In genomic region chr3:115737785-115738318, GRCm38 (mm10) we compare ENCODE assay signal across 9 mouse cellular contexts. TPM values are rescaled to one million over a fixed set of nuclear protein-coding genes. Genes with fewer than 3 reads are reported as not detected.
A peak's percentile ranks its signal among the peaks of the same experiment; 100 is the strongest.
DNase-seq lines count a peak whose midpoint lies in the region; ATAC-seq lines count a peak whose summit lies in the region.
"Had no signal": no experiment of that assay in that cellular context is flagged by ENCODE, and none has a peak within 500 bp of the region (broad histone marks: within the 10 kb centered on the region; RNA-seq: fewer than 3 reads in every experiment).

No protein-coding gene starts in this region.

- ATAC-seq in embryonic facial prominence, embryonic 12.5 days (ENCODE audit: insufficient number of reproducible peaks, insufficient read depth, low FRiP score, low TSS enrichment): peak; percentile 75; the same call in 1 of the 2 replicates
- peak; percentile 94 for ATAC-seq in heart, embryonic 15.5 days (replicated peaks; ENCODE audit: insufficient number of reproducible peaks, insufficient read depth, low FRiP score, low read depth)
- ATAC-seq in monocyte, adult 5-6 weeks (replicated peaks; ENCODE audit: insufficient number of reproducible peaks, low FRiP score, low TSS enrichment, poor library complexity, severe bottlenecking): no peak
- no peak for ATAC-seq in megakaryocyte progenitor cell, adult 5-6 weeks (replicated peaks; ENCODE audit: poor library complexity)

- peaks cover 6% of the 10 kb centered on the region for H3K4me1 ChIP-seq in embryonic facial prominence, embryonic 12.5 days
- H3K4me1 ChIP-seq in heart, embryonic 15.5 days (replicated peaks): peaks cover 17% of the 10 kb centered on the region

- H3K27me3 ChIP-seq in embryonic facial prominence, embryonic 12.5 days: no peaks in the 10 kb centered on the region
- no peaks in the 10 kb centered on the region for H3K27me3 ChIP-seq in heart, embryonic 15.5 days
- H3K27me3 ChIP-seq: CH12.LX had no signal

- no peak overlapping the region for H3K9ac ChIP-seq in embryonic facial prominence, embryonic 12.5 days
- H3K9ac ChIP-seq in heart, embryonic 15.5 days: no peak overlapping the region

- H3K36me3 ChIP-seq in embryonic facial prominence, embryonic 12.5 days: no peaks in the 10 kb centered on the region
- no peaks in the 10 kb centered on the region for H3K36me3 ChIP-seq in heart, embryonic 15.5 days

- H3K4me2 ChIP-seq in embryonic facial prominence, embryonic 12.5 days (replicated peaks): no peak overlapping the region; the same call in 1 of the 2 replicates
- H3K4me2 ChIP-seq in heart, embryonic 15.5 days: peak overlapping the region; percentile 25; the same call in 1 of the 2 replicates

- no peak overlapping the region for H3K4me3 ChIP-seq in embryonic facial prominence, embryonic 12.5 days
- no peak overlapping the region for H3K4me3 ChIP-seq in heart, embryonic 15.5 days

- no peak overlapping the region for H3K27ac ChIP-seq in embryonic facial prominence, embryonic 12.5 days
- H3K27ac ChIP-seq in heart, embryonic 15.5 days: peak overlapping the region; percentile 82

- WGBS in embryonic facial prominence, embryonic 12.5 days: 35% methylated on average over 11 of the region's 11 CpGs
- WGBS in heart, embryonic 15.5 days: 22% methylated on average over 11 of the region's 11 CpGs

- no peaks in the 10 kb centered on the region for H3K9me3 ChIP-seq in embryonic facial prominence, embryonic 12.5 days
- no peaks in the 10 kb centered on the region for H3K9me3 ChIP-seq in heart, embryonic 15.5 days (replicated peaks)

- DNase-seq in cerebellum, postnatal 36 days: peak; percentile 12 to 14
- DNase-seq in cerebellum, adult 8-10 months: no peak
- DNase-seq in lung, postnatal 10 days: peak; percentile 52
- no peak for DNase-seq in natural killer cell, adult 2 months (ENCODE audit: low spot score in 2 of 2)

RNA-seq across cellular contexts. Expression of gene S1pr1, which starts 23.0 kb away (rescaled TPM):
- 17.8 and 19.8 TPM in 2 replicates for polyA plus RNA-seq in embryonic facial prominence, embryonic 12.5 days (2016; fragmentation: Nextera tagmentation; extraction: Ambion mirVana)
- polyA plus RNA-seq in heart, embryonic 15.5 days (2015; fragmentation: Nextera tagmentation; extraction: Ambion mirVana): 75.5 and 85.4 TPM in 2 replicates
- 37.8 to 51.4 TPM (median 40.3 TPM) in 3 replicates for total RNA-seq in monocyte, adult 5-6 weeks (2017)
- 0.98 and 2.7 TPM in 2 replicates for total RNA-seq in megakaryocyte progenitor cell, adult 5-6 weeks (2015)
- total RNA-seq in megakaryocyte progenitor cell, adult 5-6 weeks (2017): 0.17 and 1.3 TPM in 2 replicates

Comparison
In these comparisons a context has a peak if more than half of its experiments do, and no peak if none do; other contexts are left out.
1. DNase-seq: peak in cerebellum, postnatal 36 days (2 of 2) and lung, postnatal 10 days (single experiment); none in cerebellum, adult 8-10 months (single experiment) and natural killer cell, adult 2 months (0 of 2).
2. ATAC-seq: peak in embryonic facial prominence, embryonic 12.5 days (single experiment) and heart, embryonic 15.5 days (single experiment); none in monocyte, adult 5-6 weeks (single experiment) and megakaryocyte progenitor cell, adult 5-6 weeks (single experiment).
3. RNA of gene S1pr1, which starts 23.0 kb away (total RNA-seq): 37.8 to 51.4 TPM in monocyte, adult 5-6 weeks; 0.17 to 2.7 TPM in megakaryocyte progenitor cell, adult 5-6 weeks; every median in the first group is over 10 times any median in the second.